Mouse (Mus musculus) bone marrow, adult 2 months (tissue): ENCODE data around the gene Gtf3a.

Source experiments
- CTCF ChIP-seq: fragments of 200-500 bp; IDR thresholded peaks from 2 replicates; pipeline ENCODE4 v1.5.1; 2011; ENCODE audit warnings: low read length, control low read depth; ENCODE audit not compliant: control insufficient read depth, insufficient read depth
- POLR2A ChIP-seq: fragments of 200-500 bp; IDR thresholded peaks from 2 replicates; pipeline ENCODE4 v1.6.1; 2011; ENCODE audit warnings: low read depth, mild to moderate bottlenecking, control low read depth, low read length, borderline replicate concordance; ENCODE audit not compliant: control insufficient read depth

GRCm38 (mm10) chr5:146946682-146947081 lies 1.8 kb upstream of the Gtf3a start:
- no peak for TF ChIP-seq POLR2A
- TF ChIP-seq CTCF: no peak
